Mouse (Mus musculus) thymus, adult 2 months (tissue): ENCODE measurements around the gene Sh3bgrl3. TPM values are rescaled to one million over a fixed set of nuclear protein-coding genes. Genes with fewer than 3 reads are reported as not detected.

Experiments used
- DNase-seq: peaks from one replicate; pipeline ENCODE4 v3.0.0; 2021
- H3K27ac ChIP-seq: fragments of 200-500 bp; 2 replicates; pipeline ENCODE4 v1.5.1; 2012; ENCODE audit warnings: low read length, control low read depth; ENCODE audit not compliant: control insufficient read depth, insufficient read depth
- H3K27me3 ChIP-seq: fragments of 200-500 bp; 2 replicates; pipeline ENCODE4 v1.6.1; 2012; ENCODE audit warnings: mild to moderate bottlenecking, low read length, moderate library complexity, mixed read lengths; ENCODE audit not compliant: control insufficient read depth, insufficient read depth
- H3K36me3 ChIP-seq: fragments of 200-500 bp; 2 replicates; pipeline ENCODE4 v1.6.1; 2012; ENCODE audit warnings: mild to moderate bottlenecking, low read length, moderate library complexity; ENCODE audit not compliant: control insufficient read depth, insufficient read depth
- H3K4me1 ChIP-seq: fragments of 200-500 bp; replicated peaks from 2 replicates; pipeline ENCODE4 v1.6.1; 2012; ENCODE audit warnings: low read length; ENCODE audit not compliant: control insufficient read depth, insufficient read depth
- H3K4me3 ChIP-seq: fragments of 200-500 bp; 2 replicates; pipeline ENCODE4 v1.5.1; 2012; ENCODE audit warnings: mild to moderate bottlenecking, low read length, control low read depth, moderate library complexity; ENCODE audit not compliant: control insufficient read depth, insufficient read depth
- CTCF ChIP-seq: fragments of 200-500 bp; IDR thresholded peaks from 2 replicates; pipeline ENCODE4 v1.5.1; 2012; ENCODE audit warnings: mild to moderate bottlenecking, control low read depth, low read length, moderate library complexity, borderline replicate concordance; ENCODE audit not compliant: control insufficient read depth, poor library complexity, insufficient read depth; ENCODE audit errors: extremely low read depth
- POLR2A ChIP-seq: fragments of 200-500 bp; IDR thresholded peaks from 2 replicates; pipeline ENCODE4 v1.6.1; 2012; ENCODE audit warnings: mild to moderate bottlenecking, low read length, control low read depth, moderate library complexity; ENCODE audit not compliant: control insufficient read depth, poor library complexity, insufficient read depth; ENCODE audit errors: extremely low read depth
- WGBS: fragments of 180-500 bp; shearing (Covaris S2); methylation state at CpG from one replicate; pipeline ENCODE4 v1.1.7; 2018; 5-methylcytosine and 5-hydroxymethylcytosine counted together
- polyA plus RNA-seq: library from polyadenylated mRNA; depleted of rRNA; stranded (reverse); fragments of >200 nt; gene quantifications from 2 replicates; pipeline ENCODE4 v1.2.3, GENCODE M21; 2012

Gene Sh3bgrl3
- polyA plus RNA-seq, 1 experiment: 1,368 TPM

GRCm38 (mm10) chr4:134102742-134103119 lies 25.9 kb downstream of the Sh3bgrl3 start:
- TF ChIP-seq POLR2A (no peak), CTCF (no peak)
- no peak overlapping the region for H3K27ac ChIP-seq
- peaks cover 45% of the 10 kb centered on the region for H3K4me1 ChIP-seq

GRCm38 (mm10) chr4:134101979-134102741 lies 26.4 kb downstream of the Sh3bgrl3 start, which contains the start of gene Ubxn11:
Ubxn11 (plus strand) TSS chr4:134102570.
- H3K4me3 ChIP-seq: peak within 1 kb of the TSS; percentile 68
- peaks cover 44% of the 10 kb centered on the region for H3K4me1 ChIP-seq
- no peak for TF ChIP-seq POLR2A
- 0 out of 2 replicates have a peak, but pooled peaks have one; percentile 26 for TF ChIP-seq CTCF
- no peaks in the 10 kb centered on the region for H3K36me3 ChIP-seq
- H3K27me3 ChIP-seq: no peaks in the 10 kb centered on the region
- WGBS: 19% methylated on average over 34 of the region's 34 CpGs
- DNase-seq: peak; percentile 85
- no peak within 1 kb of the TSS for H3K27ac ChIP-seq

More at GRCm38 (mm10) chr4:134102742-134103119, 25.9 kb downstream of the Sh3bgrl3 start:
- Histone ChIP-seq H3K4me3 (peak overlapping the region; percentile 68), H3K36me3 (no peaks in the 10 kb centered on the region), H3K27me3 (no peaks in the 10 kb centered on the region)
- 17% methylated on average over 21 of the region's 21 CpGs for WGBS
- no peak for DNase-seq

- peaks cover 44% of the 10 kb centered on the region for H3K4me1 ChIP-seq
- no peaks in the 10 kb centered on the region for H3K27me3 ChIP-seq
- H3K27ac ChIP-seq: peak overlapping the region; percentile 32; the same call in 1 of the 2 replicates
- H3K4me3 ChIP-seq: no peak overlapping the region
- DNase-seq: no peak
- H3K36me3 ChIP-seq: no peaks in the 10 kb centered on the region
- no peak for TF ChIP-seq CTCF
- TF ChIP-seq POLR2A: no peak
- WGBS: 80% methylated on average over 4 of the region's 4 CpGs
These were observed 28.3 kb downstream of the Sh3bgrl3 start for GRCm38 (mm10) chr4:134100245-134100644.

GRCm38 (mm10) chr4:134098628-134099027 lies 30.0 kb downstream of the Sh3bgrl3 start:
- Histone ChIP-seq H3K36me3 (no peaks in the 10 kb centered on the region), H3K27me3 (no peaks in the 10 kb centered on the region), H3K4me1 (peaks cover 54% of the 10 kb centered on the region), H3K4me3 (no peak overlapping the region), H3K27ac (peak overlapping the region; percentile 96)
- TF ChIP-seq POLR2A (0 out of 2 replicates have a peak, but pooled peaks have one; percentile 24), CTCF (0 out of 2 replicates have a peak, but pooled peaks have one; percentile 10)
- DNase-seq: peak; percentile 87
- WGBS: 3% methylated on average over 8 of the region's 8 CpGs

- Histone ChIP-seq H3K36me3 (no peaks in the 10 kb centered on the region), H3K27me3 (no peaks in the 10 kb centered on the region), H3K27ac (peak overlapping the region; percentile 96), H3K4me3 (no peak overlapping the region), H3K4me1 (peaks cover 64% of the 10 kb centered on the region)
- no peak for DNase-seq
- WGBS: 10% methylated on average over 5 of the region's 5 CpGs
- no peak for TF ChIP-seq CTCF
- no peak for TF ChIP-seq POLR2A
These were observed 31.5 kb downstream of the Sh3bgrl3 start for GRCm38 (mm10) chr4:134097015-134097608.

- Histone ChIP-seq H3K27me3 (no peaks in the 10 kb centered on the region), H3K36me3 (no peaks in the 10 kb centered on the region), H3K27ac (no peak overlapping the region), H3K4me1 (peaks cover 69% of the 10 kb centered on the region), H3K4me3 (no peak overlapping the region)
- WGBS: 86% methylated on average over 3 of the region's 3 CpGs
- TF ChIP-seq POLR2A: no peak
- TF ChIP-seq CTCF: no peak
- no peak for DNase-seq
These were observed 32.5 kb downstream of the Sh3bgrl3 start for GRCm38 (mm10) chr4:134096120-134096519.
